Mouse (Mus musculus) cerebellum, adult 11-12 months (tissue): Measurements from ENCODE around the gene Nrarp.
A peak's percentile ranks its signal among the peaks of the same experiment; 100 is the strongest.

Experiments used
- DNase-seq: peaks from one replicate; pipeline ENCODE4 v3.0.0; 2022

Gene Nrarp

GRCm38 (mm10) chr2:25197946-25198345 lies 17.4 kb downstream of the Nrarp start:
- DNase-seq, result no peak

GRCm38 (mm10) chr2:25200631-25201030 lies 20.1 kb downstream of the Nrarp start:
- DNase-seq, result no peak

GRCm38 (mm10) chr2:25203631-25204214 lies 23.2 kb downstream of the Nrarp start:
- DNase-seq, result no peak

GRCm38 (mm10) chr2:25207593-25207992 lies 27.0 kb downstream of the Nrarp start:
- no peak for DNase-seq

- DNase-seq, result no peak
Observed at GRCm38 (mm10) chr2:25210686-25211085, 30.1 kb downstream of the Nrarp start.

- DNase-seq, result peak; percentile 84
Observed at GRCm38 (mm10) chr2:25211121-25211670, 30.6 kb downstream of the Nrarp start, which contains the start of gene Nelfb. Gene Nelfb, minus strand, starts transcription at chr2:25211489.

- no peak for DNase-seq
Observed at GRCm38 (mm10) chr2:25213266-25213865, 32.8 kb downstream of the Nrarp start.

- DNase-seq, result no peak
Observed at GRCm38 (mm10) chr2:25214444-25214843, 33.9 kb downstream of the Nrarp start, which contains the start of gene Stpg3. Gene Stpg3, minus strand, starts transcription at chr2:25214637.

- no peak for DNase-seq
Observed at GRCm38 (mm10) chr2:25217666-25218065, 37.1 kb downstream of the Nrarp start.

- DNase-seq, result no peak
Observed at GRCm38 (mm10) chr2:25218445-25218844, 37.9 kb downstream of the Nrarp start, which contains the start of gene Fam166a. Gene Fam166a, plus strand, starts transcription at chr2:25218745.

- no peak for DNase-seq
Observed at GRCm38 (mm10) chr2:25221331-25221772, 40.8 kb downstream of the Nrarp start.

- peak; percentile 84 for DNase-seq
Observed at GRCm38 (mm10) chr2:25223681-25224491, 43.3 kb downstream of the Nrarp start.

- no peak for DNase-seq
Observed at GRCm38 (mm10) chr2:25224492-25224765, 43.9 kb downstream of the Nrarp start, which contains the start of gene Tubb4b. Gene Tubb4b, minus strand, starts transcription at chr2:25224702.

GRCm38 (mm10) chr2:25224766-25225752 lies 44.5 kb downstream of the Nrarp start:
- peak; percentile 100 for DNase-seq

GRCm38 (mm10) chr2:25225811-25226379 lies 45.3 kb downstream of the Nrarp start:
- DNase-seq, result peak; percentile 30

- peak; percentile 70 for DNase-seq
Observed at GRCm38 (mm10) chr2:25226864-25227263, 46.3 kb downstream of the Nrarp start.

GRCm38 (mm10) chr2:25227406-25227805 lies 46.8 kb downstream of the Nrarp start:
- peak; percentile 29 for DNase-seq

- peak; percentile 91 for DNase-seq
Observed at GRCm38 (mm10) chr2:25228431-25228889, 47.9 kb downstream of the Nrarp start.

GRCm38 (mm10) chr2:25228995-25229530 lies 48.5 kb downstream of the Nrarp start:
- peak; percentile 63 for DNase-seq

- DNase-seq, result no peak
Observed at GRCm38 (mm10) chr2:25229582-25229981, 49.0 kb downstream of the Nrarp start.

- DNase-seq, result no peak
Observed at GRCm38 (mm10) chr2:25230581-25230980, 50.0 kb downstream of the Nrarp start.
